Mouse (Mus musculus): ENCODE results near the gene Lasp1. TPM values are rescaled to one million over a fixed set of nuclear protein-coding genes. Genes with fewer than 3 reads are reported as not detected.

Gene Lasp1
- total RNA-seq, 2 experiments from 2014 or later = 88.1 to 91.4 TPM

DNA sequence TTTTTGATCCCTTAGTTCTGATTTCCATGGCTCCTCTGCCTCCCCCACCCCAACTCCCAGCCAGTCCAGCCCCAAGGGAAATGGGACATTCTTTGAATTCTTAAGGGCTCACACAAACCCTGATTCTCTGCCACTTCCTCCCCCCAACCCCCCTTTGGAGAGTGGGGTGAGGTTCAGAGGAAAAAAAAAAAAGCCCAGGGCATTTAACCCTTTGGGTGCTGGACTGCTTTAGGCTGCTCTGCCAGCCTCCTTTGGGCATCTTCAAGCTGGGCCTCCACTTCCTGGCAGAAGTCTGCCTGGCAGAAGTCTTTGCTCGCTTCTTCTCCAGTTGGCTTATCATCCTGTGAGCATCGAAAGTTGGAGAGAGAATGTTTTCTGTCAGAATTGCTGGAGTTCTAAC, 9.3 kb downstream of the Lasp1 start:
- no peak for TF ChIP-seq CTCF (conservative IDR thresholded peaks at IDR 0.05)
- H3K27ac ChIP-seq = peak overlapping the region; percentile 62; the same call in 1 of the 2 replicates
- H3K4me3 ChIP-seq = no peak overlapping the region
- no peak for DNase-seq (ENCODE audit: low spot score in 2 of 2)

- no peak overlapping the region for H3K4me3 ChIP-seq
- H3K27ac ChIP-seq = peak overlapping the region; percentile 62
- DNase-seq (ENCODE audit: low spot score in 2 of 2) = no peak
- no peak for TF ChIP-seq CTCF (conservative IDR thresholded peaks at IDR 0.05)
Observed at GRCm38 (mm10) chr11:97808621-97809234, 9.9 kb downstream of the Lasp1 start.

DNA sequence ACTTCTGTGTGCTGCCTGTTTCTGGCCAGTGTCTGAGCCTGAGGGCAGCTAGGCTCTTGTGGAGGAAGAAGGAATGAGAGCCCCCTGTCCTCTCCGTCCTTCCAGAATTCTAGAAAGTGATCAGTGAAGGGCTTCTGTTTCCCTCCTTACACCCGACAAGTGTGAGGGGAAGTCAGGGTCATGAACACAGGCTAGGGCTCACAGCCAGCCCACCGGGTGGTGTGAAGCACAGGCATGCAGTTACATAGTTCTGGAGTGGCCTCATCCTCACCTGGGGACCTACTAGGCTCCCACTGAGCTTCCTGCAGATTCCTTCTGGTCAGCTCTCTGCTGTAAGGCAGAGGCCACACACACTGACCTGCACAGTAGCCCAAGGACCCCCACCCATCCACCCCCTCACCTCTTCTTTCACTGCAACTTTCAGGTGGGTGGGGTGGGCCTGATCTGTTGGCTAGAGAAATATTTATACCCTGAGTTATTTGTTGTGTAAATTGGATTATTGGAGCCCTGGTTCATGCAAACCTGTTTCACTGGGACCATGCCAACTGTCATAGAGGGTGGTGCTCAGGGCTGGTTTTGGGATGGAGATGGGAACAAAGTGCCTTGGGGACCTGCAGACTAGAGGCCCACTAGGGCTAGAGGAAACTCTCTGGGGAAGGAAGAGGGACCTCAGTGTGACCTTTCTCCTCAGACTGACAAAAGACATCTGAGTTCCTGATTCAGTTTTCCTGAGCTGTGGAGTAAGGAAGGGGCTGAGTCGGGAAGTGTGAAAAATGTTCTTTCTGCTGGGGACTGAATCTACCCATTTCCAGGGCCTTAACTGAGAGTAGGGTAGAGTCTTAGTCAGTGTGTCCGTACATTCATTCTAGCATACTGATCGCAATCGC, 10.7 kb downstream of the Lasp1 start:
- no peak for DNase-seq (ENCODE audit: low spot score in 2 of 2)
- Histone ChIP-seq H3K4me3 (no peak overlapping the region), H3K27ac (peak overlapping the region; percentile 62)
- no peak for TF ChIP-seq CTCF (conservative IDR thresholded peaks at IDR 0.05)

- TF ChIP-seq CTCF (conservative IDR thresholded peaks at IDR 0.05) = no peak
- Histone ChIP-seq H3K4me3 (no peak overlapping the region), H3K27ac (peak overlapping the region; percentile 8; the same call in 1 of the 2 replicates)
- DNase-seq (ENCODE audit: low spot score in 2 of 2) = no peak
Observed at GRCm38 (mm10) chr11:97810356-97810755, 11.6 kb downstream of the Lasp1 start.

- Histone ChIP-seq H3K4me3 (no peak overlapping the region), H3K27ac (no peak overlapping the region; the same call in 1 of the 2 replicates)
- no peak for TF ChIP-seq CTCF (conservative IDR thresholded peaks at IDR 0.05)
- DNase-seq (ENCODE audit: low spot score in 2 of 2) = no peak
Observed at GRCm38 (mm10) chr11:97810970-97811369, 12.2 kb downstream of the Lasp1 start.

DNA sequence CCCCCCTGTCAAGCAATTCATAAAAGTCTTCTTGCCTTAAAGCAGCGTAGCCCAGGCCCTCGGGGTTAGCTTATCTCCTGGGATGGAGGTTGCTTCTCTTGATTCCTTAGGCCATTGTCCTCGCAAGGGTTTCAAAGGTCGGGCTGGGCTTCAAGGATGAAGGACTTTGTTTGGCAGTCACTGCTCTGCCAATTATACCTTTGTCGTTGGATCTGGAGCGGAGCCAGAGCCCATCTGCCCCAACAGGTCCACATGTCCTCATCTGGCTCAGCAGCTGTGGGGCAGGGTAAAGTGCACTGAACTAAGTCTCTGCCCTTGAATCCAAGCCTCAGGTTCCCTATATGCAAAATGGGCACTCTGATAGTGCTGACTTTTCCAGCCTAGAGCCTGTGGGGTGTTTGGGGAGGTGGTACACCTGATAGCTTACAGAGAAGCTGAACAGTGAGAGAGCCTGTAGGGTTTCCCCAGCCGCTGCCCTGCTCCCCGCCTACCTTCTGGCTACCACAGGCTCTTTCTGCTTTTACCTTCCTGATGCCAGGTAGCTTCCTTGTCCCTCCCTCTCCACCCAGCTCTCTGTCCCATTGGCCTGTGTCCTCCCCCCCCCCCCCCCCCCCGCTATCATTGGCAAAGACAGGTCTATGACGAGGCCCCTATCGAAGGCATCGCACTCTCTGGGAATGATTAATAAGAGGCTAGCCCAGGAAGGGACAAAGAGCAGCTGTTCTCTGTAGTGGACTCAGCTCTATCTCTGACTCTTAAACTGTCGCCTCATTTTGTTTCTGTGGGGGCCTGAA, 13.0 kb downstream of the Lasp1 start:
- Histone ChIP-seq H3K27ac (peak overlapping the region; percentile 93), H3K4me3 (peak overlapping the region; percentile 44; the same call in 1 of the 2 replicates)
- TF ChIP-seq CTCF (conservative IDR thresholded peaks at IDR 0.05) = no peak
- no peak for DNase-seq (ENCODE audit: low spot score in 2 of 2)

DNA sequence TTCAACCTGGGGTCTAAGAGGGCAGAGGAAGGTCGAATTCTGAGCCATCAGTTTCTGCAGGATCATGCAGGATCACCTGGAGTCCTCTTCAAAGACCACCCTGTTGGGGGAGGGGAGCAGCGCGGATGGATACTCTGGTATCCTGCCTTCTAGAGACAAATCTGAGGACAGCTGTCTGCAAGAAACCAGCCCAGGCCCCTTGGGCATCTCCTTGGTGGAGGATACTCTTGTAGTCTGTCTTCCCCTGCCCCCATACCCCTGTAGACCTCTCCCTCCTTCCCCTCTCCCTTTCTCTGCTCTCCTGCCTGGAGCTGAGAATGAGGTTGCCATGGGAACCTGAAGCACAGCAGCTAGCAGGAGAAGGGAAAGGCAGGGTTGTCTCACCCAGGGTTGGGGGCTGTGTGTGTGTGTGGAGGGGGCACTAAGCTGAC, 13.7 kb downstream of the Lasp1 start:
- TF ChIP-seq CTCF (conservative IDR thresholded peaks at IDR 0.05) = no peak
- DNase-seq (ENCODE audit: low spot score in 2 of 2) = peak; percentile 46 to 61
- peak overlapping the region; percentile 44 for H3K4me3 ChIP-seq
- H3K27ac ChIP-seq = peak overlapping the region; percentile 93

DNA sequence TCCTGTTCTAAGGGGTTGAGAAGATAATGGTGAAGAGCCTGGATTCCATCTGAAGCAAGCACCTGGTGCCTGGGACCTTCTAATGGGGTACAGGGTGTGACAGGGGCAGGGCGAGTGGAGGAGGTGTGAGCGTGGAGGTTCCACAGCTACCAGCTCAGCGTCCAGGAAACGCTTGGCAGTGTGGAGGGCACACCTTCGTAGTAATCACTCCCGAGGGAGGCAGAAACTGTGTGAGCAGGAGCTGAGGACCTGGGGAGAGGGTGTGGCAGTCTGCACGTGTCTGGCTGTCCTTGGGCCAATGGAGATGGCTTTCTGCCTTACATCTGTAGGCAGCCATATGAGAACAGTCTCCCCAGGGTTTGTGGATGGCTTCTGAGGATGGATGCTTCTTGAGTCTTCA, 14.3 kb downstream of the Lasp1 start:
- Histone ChIP-seq H3K27ac (peak overlapping the region; percentile 93), H3K4me3 (peak overlapping the region; percentile 44; the same call in 1 of the 2 replicates)
- DNase-seq (ENCODE audit: low spot score in 2 of 2) = no peak
- no peak for TF ChIP-seq CTCF (conservative IDR thresholded peaks at IDR 0.05)

- no peak for TF ChIP-seq CTCF (conservative IDR thresholded peaks at IDR 0.05)
- Histone ChIP-seq H3K4me3 (no peak overlapping the region), H3K27ac (peak overlapping the region; percentile 93; the same call in 1 of the 2 replicates)
- DNase-seq (ENCODE audit: low spot score in 2 of 2) = no peak
Observed at GRCm38 (mm10) chr11:97813746-97814515, 15.1 kb downstream of the Lasp1 start.

- H3K4me3 ChIP-seq = no peak overlapping the region
- H3K27ac ChIP-seq = no peak overlapping the region
- no peak for DNase-seq (ENCODE audit: low spot score in 2 of 2)
- no peak for TF ChIP-seq CTCF (conservative IDR thresholded peaks at IDR 0.05)
Observed at GRCm38 (mm10) chr11:97815736-97816135, 16.9 kb downstream of the Lasp1 start.

- TF ChIP-seq CTCF (conservative IDR thresholded peaks at IDR 0.05) = no peak
- no peak for DNase-seq (ENCODE audit: low spot score in 2 of 2)
- Histone ChIP-seq H3K4me3 (no peak overlapping the region), H3K27ac (no peak overlapping the region)
Observed at GRCm38 (mm10) chr11:97816176-97816575, 17.4 kb downstream of the Lasp1 start.

DNA sequence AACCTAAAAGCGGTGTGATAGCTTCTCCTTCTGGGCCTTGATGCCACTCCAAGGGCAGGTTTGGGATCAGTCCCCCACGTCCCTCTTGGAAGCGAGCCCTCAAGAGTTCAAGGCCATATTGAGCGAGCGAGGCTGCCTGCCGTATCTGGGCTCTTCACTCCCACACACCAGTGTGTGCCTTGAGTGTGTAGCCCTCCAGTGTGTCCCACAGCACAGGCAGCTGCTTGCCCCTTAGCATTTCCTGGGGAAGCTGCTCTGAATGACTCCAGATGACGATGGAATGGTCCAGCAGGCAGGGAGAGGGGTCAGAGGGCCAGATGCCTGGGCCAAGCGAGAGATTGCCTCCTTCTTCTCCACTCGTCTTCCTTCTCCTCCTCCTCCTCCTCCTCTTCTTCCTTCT, 18.1 kb downstream of the Lasp1 start:
- TF ChIP-seq CTCF (conservative IDR thresholded peaks at IDR 0.05) = no peak
- H3K4me3 ChIP-seq = no peak overlapping the region
- peak overlapping the region; percentile 76; the same call in 1 of the 2 replicates for H3K27ac ChIP-seq
- no peak for DNase-seq (ENCODE audit: low spot score in 2 of 2)
